Mouse (Mus musculus) adrenal gland, postnatal 25 days (tissue): Measurements from ENCODE around the gene 1700016C15Rik. TPM values are rescaled to one million over a fixed set of nuclear protein-coding genes. Genes with fewer than 3 reads are reported as not detected.

ENCODE experiments used
- DNase-seq: peaks from one replicate; pipeline ENCODE4 v3.0.0; 2021; ENCODE audit warnings: mixed read lengths
- total RNA-seq: library from RNA; stranded (reverse); gene quantifications from 2 replicates; pipeline ENCODE4 v1.2.3, GENCODE M21; 2021

1700016C15Rik gene
- total RNA-seq, 1 experiment from 2014 or later = not detected

DNA sequence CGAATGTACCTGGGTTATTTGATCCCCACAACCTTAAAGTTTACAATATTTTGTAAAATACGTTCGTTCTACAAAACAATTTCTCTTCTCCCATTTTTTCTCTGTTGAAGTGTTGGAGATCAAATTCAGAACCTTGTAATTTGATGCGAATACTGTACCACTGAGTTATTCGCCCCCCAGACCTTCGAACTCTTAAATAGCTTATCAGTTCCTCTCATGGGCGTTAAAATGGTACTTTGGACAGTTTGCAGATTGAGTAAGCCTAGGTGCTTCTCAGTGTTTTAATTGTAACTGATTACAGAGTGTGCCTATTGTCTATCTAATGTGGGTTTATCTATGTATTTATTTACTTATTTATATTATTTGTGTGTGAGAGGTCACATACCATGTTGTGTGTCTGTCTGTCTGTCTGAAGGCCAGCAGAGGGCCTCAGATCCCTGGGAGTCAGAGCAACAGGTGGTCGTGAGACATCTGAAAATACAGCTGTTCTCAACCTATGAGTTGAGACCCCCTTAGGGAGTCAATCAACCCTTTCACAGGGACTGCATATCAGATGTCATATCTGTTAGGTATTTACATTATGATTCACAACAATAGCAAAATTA lies 67.6 kb downstream of the 1700016C15Rik start:
- no peak for DNase-seq

Other genes with a start within 250 kb of the 1700016C15Rik start
- 67.7 and 72.6 TPM in 2 replicates for gene Adss, start 66.7 kb downstream of the 1700016C15Rik start, total RNA-seq